Mouse (Mus musculus): ENCODE data around the gene Trappc12. TPM values are rescaled to one million over a fixed set of nuclear protein-coding genes. Genes with fewer than 3 reads are reported as not detected.

The Trappc12 gene
- total RNA-seq, 2 experiments from 2014 or later = 13.6 to 14.8 TPM

DNA sequence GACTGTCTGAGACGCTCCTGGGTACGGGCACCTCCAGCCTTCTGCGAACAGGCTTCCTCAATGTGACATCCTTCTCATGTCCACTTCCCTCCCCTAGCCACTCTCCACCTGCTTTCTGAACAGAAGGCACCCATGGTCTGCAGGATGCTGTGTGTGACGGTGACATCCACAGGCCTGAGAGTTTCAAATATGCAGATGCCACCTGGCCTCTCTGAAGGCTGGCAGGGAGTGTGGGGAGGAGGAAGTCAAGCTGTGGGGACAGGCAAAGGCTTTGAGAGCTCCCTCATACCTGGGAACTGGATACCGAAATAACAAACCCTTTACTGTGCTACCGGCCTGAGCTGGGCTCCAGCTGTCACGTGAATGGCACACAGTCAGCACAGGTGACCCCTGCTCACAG lies 55.5 kb downstream of the Trappc12 start:
- intact Hi-C loops (cut with DNase I; ENCODE audit: low total_unique reads) = no loop called here
- DNase-seq = no peak

GRCm38 (mm10) chr12:28694231-28694630 lies 56.0 kb downstream of the Trappc12 start:
- intact Hi-C loops (cut with DNase I; ENCODE audit: low total_unique reads) = no loop called here
- no peak for DNase-seq

- intact Hi-C loops (cut with DNase I; ENCODE audit: low total_unique reads) = no loop called here
- no peak for DNase-seq
These were observed 56.5 kb downstream of the Trappc12 start for GRCm38 (mm10) chr12:28693738-28694137.

- DNase-seq = no peak
- intact Hi-C loops (cut with DNase I; ENCODE audit: low total_unique reads) = no loop called here
These were observed 59.5 kb downstream of the Trappc12 start for GRCm38 (mm10) chr12:28690730-28691129.

GRCm38 (mm10) chr12:28688996-28689395 lies 61.3 kb downstream of the Trappc12 start:
- DNase-seq = no peak
- intact Hi-C loops (cut with DNase I; ENCODE audit: low total_unique reads) = no loop called here

- DNase-seq = no peak
- intact Hi-C loops (cut with DNase I; ENCODE audit: low total_unique reads) = no loop called here
These were observed 63.9 kb downstream of the Trappc12 start for GRCm38 (mm10) chr12:28686199-28686879.

- intact Hi-C loops (cut with DNase I; ENCODE audit: low total_unique reads) = no loop called here
- no peak for DNase-seq
These were observed 64.5 kb downstream of the Trappc12 start for GRCm38 (mm10) chr12:28685771-28686170.

- intact Hi-C loops (cut with DNase I; ENCODE audit: low total_unique reads) = no loop called here
- DNase-seq = no peak
These were observed 65.6 kb downstream of the Trappc12 start for GRCm38 (mm10) chr12:28684674-28685073.

GRCm38 (mm10) chr12:28675925-28676209 lies 74.4 kb downstream of the Trappc12 start:
- DNase-seq = no peak
- intact Hi-C loops (cut with DNase I; ENCODE audit: low total_unique reads) = no loop called here

DNA sequence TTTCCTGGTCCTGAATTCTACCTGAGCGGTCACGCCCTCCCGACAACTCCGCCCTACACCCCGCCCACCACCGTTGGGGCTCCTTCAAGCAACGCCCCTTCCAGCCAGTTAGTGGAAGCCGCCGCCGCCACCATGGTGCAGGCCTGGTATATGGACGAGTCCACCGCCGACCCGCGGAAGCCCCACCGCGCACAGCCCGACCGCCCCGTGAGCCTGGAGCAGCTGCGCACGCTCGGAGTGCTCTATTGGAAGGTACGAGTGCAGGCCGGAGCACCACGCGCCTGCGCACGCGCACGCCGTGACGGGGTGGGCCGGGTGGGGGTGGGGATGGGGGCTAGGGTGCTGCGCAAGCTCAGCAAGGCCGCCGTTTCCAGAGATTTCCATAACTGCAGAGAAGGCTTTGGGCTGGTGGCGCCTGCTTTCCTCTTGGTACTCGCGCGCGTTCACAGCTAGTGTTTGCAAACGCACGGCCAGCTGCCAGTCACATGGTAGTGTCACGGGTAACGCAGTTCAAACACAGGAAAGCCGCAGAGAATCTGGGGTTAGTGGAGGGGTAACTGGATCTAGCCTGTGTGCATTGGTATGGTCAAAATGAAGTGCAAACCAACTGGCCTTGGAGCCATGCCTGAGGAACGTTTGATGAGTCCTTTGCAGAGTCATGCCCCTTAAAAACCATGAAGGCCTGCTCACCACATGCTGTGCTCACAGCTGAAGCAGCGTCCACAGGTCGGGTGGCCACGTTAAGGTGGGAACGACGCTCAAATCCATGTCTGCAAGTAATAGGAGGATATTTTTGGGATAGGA lies 74.9 kb downstream of the Trappc12 start, which contains the start of gene Adi1:
Adi1 (plus strand) TSS at position 111 of the 804 bp plus-strand sequence.
- peak; percentile 79 for DNase-seq
- intact Hi-C loops (cut with DNase I; ENCODE audit: low total_unique reads) = no loop called here

- intact Hi-C loops (cut with DNase I; ENCODE audit: low total_unique reads) = no loop called here
- no peak for DNase-seq
These were observed 76.1 kb downstream of the Trappc12 start for GRCm38 (mm10) chr12:28674038-28674720.

DNA sequence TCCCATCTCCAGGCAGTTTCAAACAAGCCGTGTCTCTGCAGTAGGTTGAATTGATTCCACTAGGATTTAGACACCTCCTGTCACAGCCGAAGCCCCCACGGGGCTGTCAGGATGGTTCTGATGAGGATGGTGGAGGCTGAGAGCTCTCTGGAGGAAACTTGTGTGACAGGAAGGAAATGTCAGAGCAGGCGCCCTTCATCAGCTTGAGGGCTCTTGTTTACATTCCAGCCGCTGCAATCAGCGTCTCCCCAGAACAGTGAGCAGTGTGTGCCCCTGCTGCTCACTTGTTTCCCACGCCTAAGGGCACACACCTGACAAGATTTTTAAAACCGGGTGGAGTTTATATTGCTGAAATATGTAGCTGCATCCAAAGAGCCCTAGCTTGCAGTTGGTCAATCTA lies 83.0 kb downstream of the Trappc12 start:
- intact Hi-C loops (cut with DNase I; ENCODE audit: low total_unique reads) = no loop called here
- DNase-seq = no peak

DNA sequence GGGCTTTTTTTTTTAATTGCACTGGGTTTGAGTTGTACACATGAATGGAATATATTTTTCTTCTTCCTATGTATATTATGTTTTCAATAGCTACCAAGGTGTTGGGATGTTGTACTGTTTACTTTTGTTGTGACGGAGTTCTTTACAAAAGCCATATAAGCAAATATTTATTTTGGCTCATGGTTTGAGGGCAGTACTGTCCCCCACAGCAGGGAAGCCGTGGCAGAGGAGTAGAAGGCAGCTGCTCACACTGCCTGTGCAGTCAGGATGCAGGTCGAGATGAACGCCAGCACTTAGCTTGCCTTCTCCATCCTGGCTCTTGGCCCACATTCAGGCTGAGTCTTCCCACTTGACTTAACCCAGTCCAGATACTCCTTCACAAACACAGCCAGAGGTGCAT lies 83.5 kb downstream of the Trappc12 start:
- intact Hi-C loops (cut with DNase I; ENCODE audit: low total_unique reads) = no loop called here
- no peak for DNase-seq

DNA sequence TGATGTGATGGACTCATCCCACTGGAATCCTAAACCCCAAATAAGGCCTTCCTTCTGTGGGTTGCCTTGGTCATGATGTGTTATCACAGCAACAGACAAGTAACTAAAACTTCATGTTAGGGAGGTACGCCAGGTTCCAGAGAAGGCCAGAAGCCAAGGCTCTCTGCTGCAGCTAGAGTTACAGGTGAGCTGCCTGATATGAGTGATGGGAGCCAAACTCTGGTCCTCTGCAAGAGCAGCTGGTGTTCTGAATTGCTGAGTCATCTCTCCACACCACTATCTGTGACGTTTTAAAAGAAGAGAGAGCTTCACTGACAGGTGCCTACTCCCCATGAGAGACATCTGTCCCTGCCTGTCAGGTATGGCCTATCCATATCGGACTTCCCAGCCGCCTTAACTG lies 87.6 kb downstream of the Trappc12 start:
- no peak for DNase-seq
- intact Hi-C loops (cut with DNase I; ENCODE audit: low total_unique reads) = no loop called here

DNA sequence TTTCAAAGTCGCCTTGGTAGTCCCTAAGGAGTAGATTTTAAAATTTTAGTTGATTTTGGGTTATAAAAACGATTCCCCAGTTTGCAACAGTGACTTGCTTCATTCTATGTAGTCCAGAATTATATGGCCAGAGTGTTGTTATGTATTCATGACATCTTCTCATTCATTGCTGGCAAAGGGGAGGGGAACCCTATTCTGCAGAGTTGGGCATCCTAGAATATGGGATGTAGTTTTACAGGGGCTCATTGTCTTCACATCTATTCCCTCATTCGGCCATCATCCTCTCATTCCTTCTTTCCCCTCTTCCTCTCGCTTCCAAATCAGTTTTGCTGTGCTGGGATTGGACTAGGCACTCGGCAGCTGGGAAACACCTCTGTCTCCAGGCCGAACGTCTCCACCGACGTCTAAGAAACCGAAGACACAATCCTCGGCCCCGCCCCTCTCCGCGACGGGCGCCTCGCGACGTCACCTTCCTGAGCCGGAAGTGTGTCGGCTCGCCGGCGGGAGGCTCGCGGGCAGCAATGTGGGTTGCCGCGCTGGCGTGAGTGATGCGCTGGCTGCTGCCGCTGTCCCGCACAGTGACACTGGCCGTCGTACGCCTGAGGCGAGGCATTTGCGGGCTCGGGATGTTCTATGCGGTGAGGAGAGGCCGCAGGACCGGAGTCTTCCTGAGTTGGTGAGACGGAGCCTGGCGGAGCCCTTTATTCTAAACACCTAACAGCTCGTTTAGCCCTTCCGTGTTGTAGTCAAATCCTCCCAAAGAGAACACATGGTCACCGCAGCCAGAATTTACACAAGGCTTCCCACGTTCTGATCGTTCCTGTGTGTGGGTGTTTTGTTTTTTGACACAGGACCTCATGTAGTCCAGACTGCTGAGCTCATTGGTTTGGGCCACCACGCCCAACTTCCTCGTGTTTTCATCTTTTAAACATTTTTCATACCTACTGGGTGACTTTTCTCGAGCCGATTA lies 100.8 kb downstream of the Trappc12 start, which contains the start of gene Rnaseh1:
Rnaseh1 (plus strand) TSS at position 462 of the 970 bp plus-strand sequence.
- peak; percentile 90 for DNase-seq
- intact Hi-C loops (cut with DNase I; ENCODE audit: low total_unique reads) = no loop called here

Small RNA genes lying within 50 kb of the gene (microRNA-seq; reads per million reads assigned to microRNA genes)
- gene Mir6937 = 0 to 0.64 reads per million in 2 experiments

Other genes starting within 250 kb of the Trappc12 start
- under 1 TPM in 1 of 2 experiments, not detected in 1; 0.16 TPM for gene Dcdc2c, start 198.1 kb downstream of the Trappc12 start, total RNA-seq (2021)
- not detected for gene Allc, start 167.9 kb downstream of the Trappc12 start, total RNA-seq (2021)
- gene Colec11, start 127.1 kb downstream of the Trappc12 start, total RNA-seq (2021) = 1 to 10 TPM; 1.4 TPM
- gene Rps7, start 114.5 kb downstream of the Trappc12 start, total RNA-seq (2021) = 100 to 1,000 TPM; 261 to 309 TPM
- 1 to 10 TPM; 4.6 to 5.1 TPM for gene Rnaseh1, start 100.9 kb downstream of the Trappc12 start, total RNA-seq (2021)
- 10 to 100 TPM; 25.1 TPM for gene Adi1, start 75.2 kb downstream of the Trappc12 start, total RNA-seq (2021)
- gene Eipr1, start 1.3 kb upstream of the Trappc12 start, total RNA-seq (2021) = 1 to 10 TPM; 6.4 to 7.0 TPM

Measured in gastrocnemius, postnatal 14 days (tissue).